Mouse (Mus musculus): ENCODE measurements at regions not wholly inside any gene's neighbourhood (a gene's known extent, or its start where the extent isn't known, plus 50 kb on each side); places are given as distances from the start of the nearest gene placed in this dataset.

DNA sequence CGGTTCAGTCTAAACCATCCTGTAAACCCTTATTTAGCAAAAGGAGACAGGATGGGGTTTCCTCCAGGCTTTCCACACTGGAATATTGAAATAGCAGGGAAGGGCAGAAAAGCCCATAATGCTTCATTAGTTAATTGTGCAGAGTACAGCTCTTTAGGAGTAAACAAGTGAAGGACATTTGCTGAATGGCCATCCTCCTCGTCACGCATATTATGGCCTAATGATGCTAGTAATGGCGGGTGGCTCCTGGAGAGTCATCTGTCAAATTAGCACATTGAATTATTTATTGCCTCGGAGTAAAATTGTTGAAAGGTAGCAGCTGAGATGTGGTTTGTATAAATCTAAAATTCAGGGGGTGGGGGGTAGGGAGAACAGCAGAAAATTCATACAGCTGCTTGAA is 575.1 kb upstream of the Itga1 start:
- TF ChIP-seq CTCF (IDR thresholded peaks at IDR 0.05; ENCODE audit: borderline replicate concordance, insufficient read depth, low read length) (no peak), POLR2A (IDR thresholded peaks at IDR 0.05; ENCODE audit: low read depth, low read length) (no peak)
